Mouse (Mus musculus): ENCODE results near the gene Anln. TPM values are rescaled to one million over a fixed set of nuclear protein-coding genes. Genes with fewer than 3 reads are reported as not detected.

Anln gene
- 6.7 and 7.0 TPM in 2 replicates for polyA plus RNA-seq (2021; fragmentation: Nextera tagmentation)
- long read RNA-seq, experiment 1, full-length matches to known transcripts: 1 of 27 reads
- long read RNA-seq, experiment 1, partial matches to known transcripts: 15 of 27 reads
- long read RNA-seq, experiment 1, other reads (novel, unspliced or antisense): 11 of 27 reads
- long read RNA-seq, experiment 2, partial matches to known transcripts: 70 of 93 reads
- long read RNA-seq, experiment 2, other reads (novel, unspliced or antisense): 23 of 93 reads

GRCm38 (mm10) chr9:22389021-22389476 is at the start of gene Anln:
TSS of gene Anln (minus strand) at chr9:22389188.

GRCm38 (mm10) chr9:22411002-22411857 is 22.2 kb upstream of the Anln start, which contains the start of gene 9530077C05Rik:
TSS of gene 9530077C05Rik (plus strand) at chr9:22411513.

GRCm38 (mm10) chr9:22307156-22307919 is 81.7 kb downstream of the Anln start, which contains the start of gene Zfp810:
TSS of gene Zfp810 (minus strand) at chr9:22307648.

Other genes with a start within 250 kb of the Anln start
- 174 and 190 TPM in 2 replicates for gene Pigyl, start 232.3 kb downstream of the Anln start, polyA plus RNA-seq (2021; fragmentation: Nextera tagmentation)
- not detected in 2 replicates for gene Zfp872, start 201.1 kb downstream of the Anln start, polyA plus RNA-seq (2021; fragmentation: Nextera tagmentation)
- 9.2 and 11.8 TPM in 2 replicates for gene Zfp809, start 163.5 kb downstream of the Anln start, polyA plus RNA-seq (2021; fragmentation: Nextera tagmentation)
- gene Zfp599, start 129.3 kb downstream of the Anln start, polyA plus RNA-seq (2021; fragmentation: Nextera tagmentation): 2.1 and 3.2 TPM in 2 replicates
- 10.5 and 11.2 TPM in 2 replicates for gene Zfp810, start 81.5 kb downstream of the Anln start, polyA plus RNA-seq (2021; fragmentation: Nextera tagmentation)
- gene 9530077C05Rik, start 22.3 kb upstream of the Anln start, polyA plus RNA-seq (2021; fragmentation: Nextera tagmentation): 7.3 and 7.8 TPM in 2 replicates
- not detected in 2 replicates for gene Gm17545, start 65.1 kb upstream of the Anln start, polyA plus RNA-seq (2021; fragmentation: Nextera tagmentation)
- 42.7 and 48.4 TPM in 2 replicates for gene Rp9, start 80.6 kb upstream of the Anln start, polyA plus RNA-seq (2021; fragmentation: Nextera tagmentation)
- gene Bbs9, start 86.5 kb upstream of the Anln start, polyA plus RNA-seq (2021; fragmentation: Nextera tagmentation): 6.6 and 6.9 TPM in 2 replicates

Measured in layer of hippocampus, adult 6 months (tissue).